Mouse (Mus musculus) forebrain, embryonic 14.5 days (tissue): ENCODE results near the gene Rbm46. TPM values are rescaled to one million over a fixed set of nuclear protein-coding genes. Genes with fewer than 3 reads are reported as not detected.

ENCODE experiments used
- ATAC-seq: fragments of 200-750 bp; cut with Nextera tagmentation; 2 replicates; pipeline ENCODE4 v1.8.0; 2017; ENCODE audit warnings: mild to moderate bottlenecking, moderate library complexity
- DNase-seq: peaks from one replicate; pipeline ENCODE4 v3.0.0-alpha.2; 2015; ENCODE audit warnings: low spot score
- H3K27ac ChIP-seq: fragments of 300-500 bp; sonication (generic); 2 replicates; pipeline ENCODE4 v1.5.1; 2014; ENCODE audit warnings: low read depth, mild to moderate bottlenecking, control low read depth, low read length, moderate library complexity
- H3K27me3 ChIP-seq: fragments of 300-500 bp; sonication (generic); replicated peaks from 2 replicates; pipeline ENCODE4 v1.6.1; 2014; ENCODE audit warnings: low read length, control low read depth, mixed read lengths; ENCODE audit not compliant: control insufficient read depth, insufficient read depth
- H3K36me3 ChIP-seq: fragments of 300-500 bp; sonication (generic); 2 replicates; pipeline ENCODE4 v1.6.1; 2014; ENCODE audit warnings: low read length, control low read depth; ENCODE audit not compliant: control insufficient read depth, insufficient read depth
- H3K4me1 ChIP-seq: fragments of 300-500 bp; sonication (generic); 2 replicates; pipeline ENCODE4 v1.6.1; 2014; ENCODE audit warnings: antibody characterized with exemption, low read length, control low read depth; ENCODE audit not compliant: control insufficient read depth, insufficient read depth
- H3K4me2 ChIP-seq: fragments of 300-500 bp; sonication (generic); 2 replicates; pipeline ENCODE4 v1.6.1; 2014; ENCODE audit warnings: mild to moderate bottlenecking, control low read depth, low read length
- H3K4me3 ChIP-seq: fragments of 300-500 bp; sonication (generic); 2 replicates; pipeline ENCODE4 v1.5.1; 2014; ENCODE audit warnings: low read depth, low read length, control low read depth
- H3K9ac ChIP-seq: fragments of 300-500 bp; sonication (generic); 2 replicates; pipeline ENCODE4 v1.6.1; 2014; ENCODE audit warnings: mild to moderate bottlenecking, low read length, control low read depth, moderate library complexity
- H3K9me3 ChIP-seq: fragments of 300-500 bp; sonication (generic); replicated peaks from 2 replicates; pipeline ENCODE4 v1.6.1; 2016; ENCODE audit warnings: low read length, control low read depth, mixed read lengths; ENCODE audit not compliant: control insufficient read depth
- WGBS: fragments of 180-500 bp; shearing (Covaris S2); extraction: QIAGEN DNeasy Blood & Tissue Kit; methylation state at CpG from one replicate; pipeline ENCODE4 v1.1.7; 2014; 5-methylcytosine and 5-hydroxymethylcytosine counted together
- polyA plus RNA-seq: library from polyadenylated mRNA; unstranded; fragments of >200 nt; fragmentation: Nextera tagmentation; extraction: Ambion mirVana; gene quantifications from 2 replicates; pipeline ENCODE4 v1.2.1, GENCODE M21; 2014

The Rbm46 gene
- 1.3 and 1.7 TPM in 2 replicates for polyA plus RNA-seq

GRCm38 (mm10) chr3:82876372-82876739 lies at the start of gene Rbm46:
Rbm46 (minus strand) TSS chr3:82876483.
- WGBS = 25% methylated on average over 36 of the region's 36 CpGs
- Histone ChIP-seq H3K27me3 (peaks cover 19% of the 10 kb centered on the region), H3K27ac (no peak within 1 kb of the TSS), H3K36me3 (no peaks in the 10 kb centered on the region), H3K9me3 (no peaks in the 10 kb centered on the region), H3K4me3 (peak within 1 kb of the TSS; percentile 30), H3K4me1 (peaks cover 3% of the 10 kb centered on the region; the same call in 1 of the 2 replicates), H3K9ac (no peak within 1 kb of the TSS), H3K4me2 (peak within 1 kb of the TSS; percentile 53)
- ATAC-seq = peak; percentile 96
- DNase-seq = peak; percentile 83

- no peaks in the 10 kb centered on the region for H3K36me3 ChIP-seq
- no peaks in the 10 kb centered on the region for H3K27me3 ChIP-seq
- no peak overlapping the region for H3K4me2 ChIP-seq
- no peak overlapping the region for H3K27ac ChIP-seq
- no peak for ATAC-seq
- no peak for DNase-seq
- H3K9me3 ChIP-seq = no peaks in the 10 kb centered on the region
- WGBS = 15% methylated on average over 1 of the region's 1 CpGs
- no peaks in the 10 kb centered on the region for H3K4me1 ChIP-seq
- H3K4me3 ChIP-seq = no peak overlapping the region
- H3K9ac ChIP-seq = no peak overlapping the region
These were observed 39.3 kb upstream of the Rbm46 start for GRCm38 (mm10) chr3:82915632-82916031.

- no peak overlapping the region for H3K4me2 ChIP-seq
- no peak overlapping the region for H3K9ac ChIP-seq
- no peak for DNase-seq
- H3K4me1 ChIP-seq = peaks cover 3% of the 10 kb centered on the region
- no peak overlapping the region for H3K27ac ChIP-seq
- 90% methylated on average over 2 of the region's 2 CpGs for WGBS
- H3K36me3 ChIP-seq = no peaks in the 10 kb centered on the region
- no peak for ATAC-seq
- no peak overlapping the region for H3K4me3 ChIP-seq
- no peaks in the 10 kb centered on the region for H3K9me3 ChIP-seq
- H3K27me3 ChIP-seq = peaks cover 6% of the 10 kb centered on the region; the same call in 1 of the 2 replicates
These were observed 32.4 kb upstream of the Rbm46 start for GRCm38 (mm10) chr3:82908671-82909070.

GRCm38 (mm10) chr3:82904211-82904908 lies 28.1 kb upstream of the Rbm46 start:
- H3K27me3 ChIP-seq = peaks cover 18% of the 10 kb centered on the region; the same call in 1 of the 2 replicates
- no peaks in the 10 kb centered on the region for H3K9me3 ChIP-seq
- peak overlapping the region; percentile 95 for H3K4me2 ChIP-seq
- peaks cover 8% of the 10 kb centered on the region for H3K4me1 ChIP-seq
- H3K9ac ChIP-seq = peak overlapping the region; percentile 50
- DNase-seq = peak; percentile 46
- no peak overlapping the region for H3K27ac ChIP-seq
- peak; percentile 77 for ATAC-seq
- H3K4me3 ChIP-seq = peak overlapping the region; percentile 49
- under 1% methylated on average over 31 of the region's 31 CpGs for WGBS
- no peaks in the 10 kb centered on the region for H3K36me3 ChIP-seq

GRCm38 (mm10) chr3:82903613-82904205 lies 27.4 kb upstream of the Rbm46 start, which contains the start of gene Lrat:
Lrat (minus strand) TSS chr3:82903973.
- Histone ChIP-seq H3K9me3 (no peaks in the 10 kb centered on the region), H3K9ac (peak within 1 kb of the TSS; percentile 50), H3K4me3 (peak within 1 kb of the TSS; percentile 49), H3K27ac (no peak within 1 kb of the TSS), H3K36me3 (no peaks in the 10 kb centered on the region), H3K27me3 (peaks cover 18% of the 10 kb centered on the region; the same call in 1 of the 2 replicates), H3K4me1 (peaks cover 8% of the 10 kb centered on the region), H3K4me2 (peak within 1 kb of the TSS; percentile 95)
- under 1% methylated on average over 35 of the region's 35 CpGs for WGBS
- ATAC-seq (peak; percentile 56), DNase-seq (peak; percentile 21)

- Histone ChIP-seq H3K4me2 (peak overlapping the region; percentile 95), H3K36me3 (no peaks in the 10 kb centered on the region), H3K9ac (peak overlapping the region; percentile 50), H3K4me1 (peaks cover 8% of the 10 kb centered on the region), H3K27ac (no peak overlapping the region), H3K4me3 (peak overlapping the region; percentile 49), H3K9me3 (no peaks in the 10 kb centered on the region), H3K27me3 (peaks cover 18% of the 10 kb centered on the region; the same call in 1 of the 2 replicates)
- DNase-seq (no peak), ATAC-seq (no peak)
- 23% methylated on average over 20 of the region's 20 CpGs for WGBS
These were observed 26.7 kb upstream of the Rbm46 start for GRCm38 (mm10) chr3:82902757-82903612.

- DNase-seq (no peak), ATAC-seq (no peak)
- H3K4me2 ChIP-seq = no peak overlapping the region
- no peak overlapping the region for H3K4me3 ChIP-seq
- H3K4me1 ChIP-seq = no peaks in the 10 kb centered on the region
- no peak overlapping the region for H3K27ac ChIP-seq
- H3K27me3 ChIP-seq = no peaks in the 10 kb centered on the region
- no peaks in the 10 kb centered on the region for H3K9me3 ChIP-seq
- WGBS = 11% methylated on average over 2 of the region's 2 CpGs
- H3K36me3 ChIP-seq = no peaks in the 10 kb centered on the region
- H3K9ac ChIP-seq = no peak overlapping the region
These were observed 12.6 kb upstream of the Rbm46 start for GRCm38 (mm10) chr3:82888842-82889241.

- Histone ChIP-seq H3K9me3 (no peaks in the 10 kb centered on the region), H3K27ac (no peak overlapping the region), H3K27me3 (peaks cover 19% of the 10 kb centered on the region), H3K9ac (no peak overlapping the region), H3K36me3 (no peaks in the 10 kb centered on the region), H3K4me2 (no peak overlapping the region), H3K4me1 (peaks cover 3% of the 10 kb centered on the region; the same call in 1 of the 2 replicates), H3K4me3 (no peak overlapping the region)
- WGBS = 2% methylated on average over 4 of the region's 4 CpGs
- DNase-seq (peak; percentile 73), ATAC-seq (no peak)
These were observed 975 bp upstream of the Rbm46 start for GRCm38 (mm10) chr3:82877258-82877657.
